Comparison of ENCODE assay signal across 11 mouse cellular contexts in the genomic region with DNA sequence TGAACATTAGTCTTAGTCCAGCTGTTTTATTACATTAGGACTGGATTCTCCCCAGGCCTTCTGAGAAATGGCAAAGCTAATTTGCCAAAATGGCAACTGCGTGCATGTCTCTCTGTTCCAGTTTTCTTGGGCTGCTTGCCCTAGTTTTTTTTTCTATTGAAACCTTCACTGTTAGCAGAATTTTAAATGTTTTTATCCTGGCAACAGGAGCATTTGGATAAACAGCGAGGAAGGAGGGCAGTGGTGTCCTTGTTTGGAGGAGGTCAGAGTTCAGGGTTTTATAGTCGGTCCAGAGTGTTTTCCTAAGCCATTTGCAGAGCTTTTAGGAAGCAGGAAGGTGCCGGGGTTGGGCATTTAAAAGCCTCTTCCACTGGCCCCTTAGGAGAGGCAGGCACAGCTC. TPM values are rescaled to one million over a fixed set of nuclear protein-coding genes. Genes with fewer than 3 reads are reported as not detected.
A peak's percentile ranks its signal among the peaks of the same experiment; 100 is the strongest.
DNase-seq lines count a peak whose midpoint lies in the region; ATAC-seq lines count a peak whose summit lies in the region.
"Had no signal": no experiment of that assay in that cellular context is flagged by ENCODE, and none has a peak within 500 bp of the region (broad histone marks: within the 10 kb centered on the region; RNA-seq: fewer than 3 reads in every experiment).

No protein-coding gene starts in this region.

- no peak overlapping the region for H3K9ac ChIP-seq in kidney, embryonic 16.5 days (replicated peaks; ENCODE audit: low read length)
- H3K9ac ChIP-seq: liver, embryonic 14.5 days had no signal

- no peaks in the 10 kb centered on the region for H3K9me3 ChIP-seq in kidney, embryonic 16.5 days (ENCODE audit: low read length)

- H3K4me2 ChIP-seq in kidney, embryonic 16.5 days (replicated peaks; ENCODE audit: low read depth, low read length) = no peak overlapping the region

- peak; percentile 62 for DNase-seq in kidney, adult 9 months
- DNase-seq in brain, adult 2 months (ENCODE audit: low read depth, low spot score) = peak; percentile 36
- DNase-seq in fibroblast of lung, adult 2 months (ENCODE audit: low read depth) = peak; percentile 56
- peak; percentile 38 to 63 for DNase-seq in kidney, postnatal 36 days
- DNase-seq in right cerebral cortex, adult 2 months (ENCODE audit: low spot score in 2 of 2) = no peak
- DNase-seq in urinary bladder, postnatal 25 days (ENCODE audit: low spot score) = no peak
- DNase-seq: right cerebral cortex, postnatal 4 days had no signal

- H3K27me3 ChIP-seq in kidney, embryonic 16.5 days (ENCODE audit: insufficient read depth, low read length) = no peaks in the 10 kb centered on the region

- H3K27ac ChIP-seq in kidney, embryonic 16.5 days (ENCODE audit: low read length) = no peak overlapping the region; the same call in 1 of the 2 replicates
- H3K27ac ChIP-seq: liver, embryonic 14.5 days had no signal

- no peak for ATAC-seq in kidney, embryonic 16.5 days (ENCODE audit: low FRiP score, low TSS enrichment)

- no peak overlapping the region for H3K4me3 ChIP-seq in kidney, embryonic 16.5 days (ENCODE audit: low read length)
- H3K4me3 ChIP-seq: myocyte had no signal

- peaks cover 28% of the 10 kb centered on the region for H3K4me1 ChIP-seq in kidney, embryonic 16.5 days (ENCODE audit: insufficient read depth, low read length)

- 15% methylated on average over 4 of the region's 4 CpGs for WGBS in kidney, embryonic 16.5 days

- H3K36me3 ChIP-seq in kidney, embryonic 16.5 days (ENCODE audit: insufficient read depth, low read length) = peaks cover 3% of the 10 kb centered on the region; the same call in 1 of the 2 replicates

RNA-seq across cellular contexts. Expression of gene Banp, which starts 18.4 kb away (rescaled TPM):
- 50.7 TPM in 2 replicates for polyA plus RNA-seq in kidney, embryonic 16.5 days (2015; fragmentation: Nextera tagmentation; extraction: Ambion mirVana)

RNA-seq across cellular contexts. Expression of gene Car5a, which starts 23.3 kb away (rescaled TPM):
- polyA plus RNA-seq in kidney, embryonic 16.5 days (2015; fragmentation: Nextera tagmentation; extraction: Ambion mirVana) = not detected in 2 replicates
- polyA plus RNA-seq: intestine, embryonic 14.5 days; myocyte had no signal

Comparison
In these comparisons a context has a peak if more than half of its experiments do, and no peak if none do; other contexts are left out.
1. DNase-seq: peak in kidney, adult 9 months (single experiment), brain, adult 2 months (single experiment), fibroblast of lung, adult 2 months (single experiment) and kidney, postnatal 36 days (2 of 2); none in right cerebral cortex, adult 2 months (0 of 2) and urinary bladder, postnatal 25 days (single experiment).